Mouse (Mus musculus) cerebellum, adult 8-10 months (tissue): ENCODE data around the gene Ppp1r12b.

ENCODE experiments used
- DNase-seq: peaks from one replicate; pipeline ENCODE4 v3.0.0; 2022

Gene Ppp1r12b

DNA sequence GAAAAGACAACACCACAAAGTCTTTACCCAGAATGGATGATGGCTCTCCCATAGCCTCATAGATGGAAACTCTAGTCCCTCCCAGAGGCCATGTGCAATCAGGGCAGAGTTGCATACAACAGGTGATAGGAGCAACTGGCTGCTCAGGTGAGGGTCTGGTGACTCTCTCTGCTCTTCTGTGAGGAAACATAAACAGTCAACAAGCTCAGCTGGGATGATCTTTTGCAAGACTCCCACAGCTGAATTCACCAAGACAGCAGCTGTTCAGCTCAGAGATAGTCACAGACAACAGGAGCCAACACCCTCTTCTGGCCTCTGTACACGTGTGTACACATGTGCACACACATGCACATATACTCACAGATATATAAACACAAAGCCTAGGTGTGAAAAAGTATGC lies 17.5 kb downstream of the Ppp1r12b start:
- no peak for DNase-seq

DNA sequence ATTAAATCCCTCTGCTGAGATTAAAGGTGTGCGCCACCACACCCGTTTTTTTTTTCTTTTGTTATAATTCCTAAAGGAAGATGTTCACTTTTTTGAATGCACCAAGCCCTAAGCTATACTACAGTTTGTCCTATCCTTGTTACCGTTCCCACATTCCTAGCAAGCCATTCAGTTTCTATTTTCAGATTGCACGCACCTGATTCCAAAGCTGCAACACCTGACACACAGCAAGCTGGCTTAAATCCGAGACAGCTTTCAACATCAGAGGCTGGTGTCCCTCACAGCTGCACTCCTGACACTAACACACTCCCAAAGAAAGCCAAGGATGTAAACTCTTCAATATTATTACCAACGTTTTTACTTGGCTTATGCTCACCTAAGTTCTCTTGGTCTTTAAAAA lies 19.4 kb downstream of the Ppp1r12b start:
- no peak for DNase-seq

DNA sequence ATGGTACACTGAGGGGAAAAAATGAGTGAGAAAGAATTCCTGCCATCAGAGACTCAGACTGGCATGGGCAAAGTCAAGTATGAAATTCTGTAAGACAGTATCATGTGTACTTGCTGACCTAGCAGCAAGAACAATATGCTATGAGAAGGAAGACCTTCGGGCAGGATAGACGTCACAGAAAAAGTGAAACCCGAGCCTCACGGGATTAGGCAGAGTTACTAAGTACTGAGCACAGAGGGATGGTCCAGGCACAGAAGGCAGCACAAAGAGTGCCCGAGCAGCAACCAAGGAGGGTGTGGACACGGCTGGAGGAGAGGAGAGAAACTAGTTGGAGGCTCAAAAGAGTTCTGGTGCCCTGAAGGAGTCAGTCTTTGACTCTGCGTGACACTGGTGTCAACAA lies 23.3 kb downstream of the Ppp1r12b start:
- no peak for DNase-seq

DNA sequence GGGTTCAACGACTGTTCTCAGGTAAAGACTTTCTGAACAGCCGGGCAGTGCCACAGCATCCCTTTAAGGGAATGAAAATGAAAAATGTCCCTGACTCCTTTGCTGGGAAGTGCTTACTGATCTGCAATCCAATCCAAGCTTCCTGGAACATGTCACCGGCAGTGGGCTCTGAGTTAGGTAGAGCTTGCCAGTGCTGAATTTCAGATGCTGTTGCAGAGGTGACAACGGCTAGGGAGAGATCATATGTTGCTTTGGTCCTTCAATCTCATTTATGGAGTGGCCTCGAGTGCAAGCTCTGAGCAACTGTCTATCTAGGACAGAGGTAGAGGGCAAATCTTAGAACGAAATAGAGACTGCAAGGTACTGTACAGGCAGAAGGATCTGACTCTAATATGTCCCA lies 36.7 kb downstream of the Ppp1r12b start:
- no peak for DNase-seq

DNA sequence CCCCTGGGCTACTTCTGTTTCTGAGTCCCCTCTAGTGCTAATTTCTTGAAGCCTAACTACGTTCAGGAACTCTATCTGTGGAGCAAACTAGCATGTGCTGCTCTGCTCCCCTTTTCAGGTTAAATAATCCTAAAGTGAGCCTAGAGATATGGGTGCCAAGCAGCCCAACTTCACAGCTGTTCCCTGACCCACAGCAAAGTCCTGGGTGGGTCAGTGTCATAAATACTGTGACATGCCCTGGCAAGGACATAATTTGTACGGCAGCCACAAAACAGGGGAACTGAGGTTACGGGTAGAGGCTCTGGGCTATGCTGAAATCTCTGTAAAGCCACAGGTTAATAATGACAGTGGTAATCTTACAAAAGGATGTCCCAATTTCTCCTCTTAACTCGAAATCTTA lies 40.3 kb downstream of the Ppp1r12b start:
- DNase-seq, result no peak

DNA sequence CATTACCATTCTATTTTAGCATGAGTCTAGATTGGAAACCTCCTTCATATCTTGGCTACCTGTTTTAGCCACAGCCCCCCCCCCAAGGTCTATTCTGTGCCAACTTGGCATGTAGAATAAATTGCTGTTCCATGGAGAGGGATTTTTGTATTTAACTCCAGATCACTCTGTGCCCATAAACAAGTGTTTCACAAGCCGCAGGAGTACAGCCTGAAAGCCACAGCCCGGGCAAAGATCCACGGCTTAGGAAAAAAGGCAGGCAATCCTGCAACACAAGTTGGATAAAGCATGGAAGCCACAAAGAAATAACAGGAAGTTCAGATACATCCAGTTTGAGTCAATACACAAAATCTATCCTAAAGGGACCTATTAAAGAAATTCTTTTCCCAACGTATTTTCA lies 42.2 kb downstream of the Ppp1r12b start:
- DNase-seq, result peak; percentile 18

DNA sequence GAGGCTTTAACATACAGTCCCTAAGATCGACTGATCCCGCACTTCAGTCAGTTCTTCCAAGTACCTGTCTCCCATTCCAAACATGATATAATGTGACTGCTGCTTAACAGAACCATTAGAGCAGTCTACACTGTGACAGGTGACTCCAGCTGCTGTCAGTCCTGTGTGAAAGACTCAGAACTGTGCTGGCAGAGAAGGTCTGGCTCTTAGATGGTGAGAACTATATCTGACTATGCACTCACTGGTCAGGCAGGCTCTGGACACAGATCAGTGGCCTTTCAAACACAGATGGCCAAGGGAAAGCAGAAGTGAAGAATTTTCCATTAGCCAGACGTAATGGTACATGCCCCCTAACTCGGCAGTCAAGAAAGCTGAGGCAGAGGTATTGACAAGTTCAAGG lies 43.9 kb downstream of the Ppp1r12b start:
- DNase-seq, result no peak

DNA sequence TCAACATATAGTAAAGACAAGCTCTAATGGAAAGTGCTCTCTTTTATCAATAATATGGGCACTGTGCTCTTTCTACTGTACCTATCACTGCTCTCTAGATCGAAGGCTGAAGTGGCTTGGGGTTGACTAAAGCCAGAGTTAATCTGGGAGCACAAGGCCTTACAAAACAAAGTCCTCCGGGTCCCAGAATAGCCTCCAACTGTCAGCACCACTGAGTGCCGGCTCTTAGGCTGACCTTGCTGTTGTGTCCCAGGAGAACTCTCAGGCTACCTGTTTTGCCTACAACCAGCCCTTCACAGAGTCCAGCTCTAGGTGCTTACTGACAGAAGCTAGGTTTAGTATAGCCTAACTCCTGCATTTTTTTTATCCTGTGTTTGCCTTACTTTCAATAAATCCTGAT lies 45.7 kb downstream of the Ppp1r12b start:
- DNase-seq, result no peak

DNA sequence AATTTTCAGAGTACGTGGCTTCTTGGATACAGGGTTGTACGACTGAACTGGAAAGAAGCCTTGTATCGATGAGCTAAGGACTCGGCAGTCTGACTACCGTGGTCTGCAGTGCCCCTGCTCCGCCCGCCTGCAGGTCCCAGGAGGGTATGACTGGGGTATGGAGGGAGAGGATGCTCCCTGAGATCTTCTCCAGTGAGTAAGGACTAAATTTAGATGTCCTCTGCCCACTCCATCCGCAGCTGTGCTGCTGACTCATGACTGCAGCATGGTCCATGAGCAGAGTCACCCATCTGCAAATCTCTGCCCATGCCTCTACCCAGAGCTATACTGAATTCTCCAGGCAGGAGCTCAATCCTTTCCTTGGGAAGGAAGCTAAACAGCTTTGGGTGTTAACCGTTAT lies 46.3 kb downstream of the Ppp1r12b start:
- DNase-seq, result peak; percentile 23

DNA sequence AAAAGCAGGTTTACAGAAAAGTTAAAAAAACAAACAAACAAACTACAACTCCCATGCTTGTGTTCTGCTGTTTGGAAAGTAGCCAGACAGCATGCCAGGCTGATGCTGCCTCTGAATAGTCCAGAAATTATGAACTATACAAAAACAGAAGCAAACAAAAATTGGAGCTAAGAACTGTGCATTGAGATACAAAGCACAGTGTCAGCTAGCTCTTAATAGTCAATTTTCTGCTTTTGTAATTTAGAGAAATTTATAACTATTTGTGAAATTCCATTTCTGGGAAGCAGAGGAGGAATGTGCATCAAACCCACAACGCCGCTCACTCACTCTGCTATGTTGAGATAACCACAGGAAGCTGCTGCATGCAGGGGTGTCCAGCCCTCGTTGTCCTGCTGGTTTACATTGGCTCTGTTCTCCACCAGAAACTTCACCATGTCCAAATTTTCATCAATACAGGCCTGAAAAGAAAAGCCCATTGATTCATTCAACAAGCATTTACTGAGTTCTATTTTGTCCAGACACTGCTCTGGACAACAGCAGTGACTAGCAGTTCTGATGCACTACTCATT lies 53.6 kb downstream of the Ppp1r12b start:
- no peak for DNase-seq

DNA sequence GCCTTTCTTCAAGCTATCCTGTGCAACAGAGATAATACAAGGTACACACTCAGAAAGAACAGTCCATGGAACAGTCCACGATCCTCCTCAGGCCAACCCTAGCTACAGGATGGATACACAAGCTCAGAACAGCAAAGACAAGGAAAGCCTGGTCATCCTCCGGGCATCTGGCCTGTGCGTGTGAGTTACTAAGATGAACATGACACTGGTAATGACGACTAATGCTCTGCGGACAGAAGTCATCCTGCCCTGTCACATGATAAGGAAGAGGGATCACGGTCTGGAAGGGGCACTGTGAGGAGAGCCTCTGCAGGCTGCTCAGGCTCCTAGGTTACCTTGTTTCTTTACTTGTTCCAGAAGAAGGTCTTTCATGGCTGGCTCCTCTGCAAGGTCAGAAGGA lies 59.7 kb downstream of the Ppp1r12b start:
- DNase-seq, result no peak

DNA sequence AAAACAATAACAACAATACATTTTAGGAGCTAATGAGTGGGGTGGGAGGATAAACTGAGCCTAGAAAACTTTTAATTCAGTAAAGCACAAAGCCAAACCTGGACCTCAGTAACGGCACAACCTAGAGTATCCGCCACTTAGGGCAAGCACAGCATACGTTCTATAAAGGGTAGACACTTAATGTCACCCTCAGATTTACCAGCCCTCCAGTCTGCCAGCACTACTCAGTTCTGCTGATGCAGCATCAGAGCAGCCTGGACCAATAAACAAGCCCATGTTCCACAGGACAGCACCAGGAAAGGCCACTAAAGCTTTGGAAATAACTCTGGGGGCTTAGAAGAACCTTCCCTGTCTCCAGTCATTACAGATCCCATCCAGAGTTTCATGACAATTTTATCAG lies 60.9 kb downstream of the Ppp1r12b start:
- DNase-seq, result no peak

DNA sequence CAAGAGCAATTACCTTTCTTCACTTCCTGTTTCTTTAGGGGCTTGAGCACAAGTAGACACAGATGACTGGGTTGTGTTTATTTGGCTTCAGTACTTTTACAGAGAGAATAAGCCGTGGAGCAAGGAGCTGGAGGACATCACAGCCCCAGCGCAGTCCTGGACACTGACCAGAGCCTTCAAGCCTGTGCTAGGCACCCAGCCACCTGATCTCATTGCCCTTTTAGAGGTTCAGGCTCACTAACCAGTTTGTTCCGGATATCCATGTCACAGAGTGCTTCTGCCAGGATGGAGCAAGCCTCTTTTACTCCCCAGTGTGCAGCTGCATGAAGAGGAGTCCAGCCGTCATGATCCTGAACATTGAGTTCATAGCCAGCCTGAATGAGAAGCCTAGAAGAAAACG lies 63.8 kb downstream of the Ppp1r12b start:
- no peak for DNase-seq

DNA sequence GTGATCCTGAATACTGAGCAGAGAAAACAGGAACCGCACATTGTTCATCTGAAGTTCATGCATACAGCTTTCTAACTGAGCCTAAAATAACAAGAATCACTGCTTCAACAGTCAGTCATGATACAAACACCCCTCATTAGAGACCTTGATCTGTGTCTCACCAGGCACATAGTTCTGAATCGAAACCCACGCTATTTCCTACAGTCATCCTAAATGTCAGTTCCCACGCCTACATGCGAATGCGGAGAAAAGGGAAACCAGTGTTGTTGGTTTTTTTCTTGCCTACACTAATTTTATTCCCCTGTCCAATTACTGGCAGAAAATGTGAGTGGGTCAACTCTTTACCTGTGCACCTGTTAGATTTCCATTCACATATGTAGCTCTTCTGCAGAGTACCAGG lies 66.1 kb downstream of the Ppp1r12b start:
- no peak for DNase-seq

DNA sequence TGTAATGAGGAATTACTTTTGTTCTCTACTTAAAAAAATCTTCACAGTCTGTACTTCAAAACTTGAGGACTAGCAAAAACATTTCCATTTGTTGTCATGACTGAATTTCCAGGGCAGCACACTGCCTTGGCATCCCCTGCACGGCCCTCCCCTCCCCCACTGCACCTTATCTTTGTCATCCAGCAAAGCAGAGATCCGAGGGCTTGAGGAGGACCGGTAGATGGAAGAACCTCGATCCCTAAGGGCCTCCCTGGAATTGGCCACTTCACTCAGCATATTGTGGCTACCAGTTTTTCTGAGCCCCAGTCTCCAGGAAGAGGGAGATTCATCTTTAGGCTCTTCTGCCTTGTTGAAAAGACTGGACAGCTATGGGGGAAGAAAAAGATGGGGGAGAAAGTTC lies 79.9 kb downstream of the Ppp1r12b start:
- no peak for DNase-seq

DNA sequence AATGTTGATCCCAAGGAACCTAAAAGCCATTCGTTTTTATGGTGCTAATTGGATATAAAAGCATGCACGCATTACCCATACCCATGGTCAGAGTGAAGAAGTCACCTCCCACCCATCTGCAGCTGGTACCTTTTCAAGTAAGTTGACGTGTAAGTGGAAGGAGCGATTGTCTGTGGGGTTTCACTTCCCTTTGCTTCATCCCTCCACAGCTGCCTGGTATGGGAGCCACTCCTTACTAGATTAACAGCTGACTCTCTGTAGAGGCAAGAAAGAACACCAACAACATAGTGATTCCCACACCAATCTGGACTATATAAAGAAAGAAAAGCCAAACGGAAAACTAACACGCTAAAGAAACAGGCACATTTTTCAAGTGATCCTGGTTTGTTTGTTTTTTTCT lies 83.1 kb downstream of the Ppp1r12b start:
- no peak for DNase-seq

DNA sequence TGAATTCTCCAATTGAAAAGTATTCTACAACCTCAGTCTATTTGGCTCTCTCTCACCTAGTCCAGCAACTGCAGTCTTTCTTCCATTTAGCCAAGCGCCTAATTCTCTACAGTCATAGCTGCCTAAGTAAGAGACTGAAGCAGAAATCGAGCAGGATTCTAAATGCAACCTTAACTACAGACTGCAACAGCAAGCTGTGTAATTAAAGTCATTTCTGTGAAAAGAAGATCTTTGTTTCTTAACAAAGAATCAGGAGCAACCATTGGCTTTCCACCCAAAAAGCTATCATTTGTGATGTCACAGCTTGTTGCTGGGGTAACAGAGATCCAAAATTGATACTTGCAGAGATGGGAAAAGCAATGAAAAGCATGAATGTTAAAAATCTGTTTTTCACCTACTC lies 89.3 kb downstream of the Ppp1r12b start:
- no peak for DNase-seq

DNA sequence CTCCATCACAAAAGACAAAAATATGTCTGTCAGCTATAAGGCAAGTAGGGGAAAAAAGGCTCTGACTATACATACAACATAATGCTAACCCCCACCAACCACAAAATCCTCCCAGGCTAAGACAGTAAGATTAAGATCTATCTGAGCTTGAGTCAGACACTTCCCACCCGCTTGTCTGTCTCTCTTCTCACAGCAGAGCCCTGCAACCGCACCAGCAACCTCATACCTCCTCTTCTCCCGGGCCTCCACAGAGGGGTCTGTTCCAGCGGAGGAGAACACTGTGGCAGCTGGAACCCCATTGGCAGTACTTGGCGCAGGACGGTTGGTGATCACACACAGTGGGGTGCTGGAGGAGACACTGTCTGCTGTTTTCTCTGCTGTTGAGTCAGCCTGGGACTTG lies 90.2 kb downstream of the Ppp1r12b start:
- DNase-seq, result no peak

DNA sequence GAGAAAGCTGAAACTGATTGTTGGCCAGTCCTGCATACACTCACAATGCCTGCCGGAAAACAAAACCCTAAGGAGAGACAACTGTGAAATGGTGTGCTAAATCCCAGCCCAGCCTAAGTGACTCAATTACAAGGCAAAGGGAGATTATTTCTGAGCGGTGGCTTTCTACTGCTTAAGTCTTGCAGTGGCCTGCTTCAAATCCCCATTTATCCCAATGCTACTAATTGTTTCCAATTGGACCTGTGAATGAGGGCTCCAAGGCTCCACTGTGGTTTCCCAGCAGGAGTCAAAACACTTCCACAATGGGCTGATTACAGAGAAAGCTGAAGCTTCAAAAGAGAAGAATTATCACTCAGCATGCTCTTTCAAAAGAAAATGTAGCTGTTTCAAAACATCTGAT lies 95.2 kb downstream of the Ppp1r12b start:
- no peak for DNase-seq

DNA sequence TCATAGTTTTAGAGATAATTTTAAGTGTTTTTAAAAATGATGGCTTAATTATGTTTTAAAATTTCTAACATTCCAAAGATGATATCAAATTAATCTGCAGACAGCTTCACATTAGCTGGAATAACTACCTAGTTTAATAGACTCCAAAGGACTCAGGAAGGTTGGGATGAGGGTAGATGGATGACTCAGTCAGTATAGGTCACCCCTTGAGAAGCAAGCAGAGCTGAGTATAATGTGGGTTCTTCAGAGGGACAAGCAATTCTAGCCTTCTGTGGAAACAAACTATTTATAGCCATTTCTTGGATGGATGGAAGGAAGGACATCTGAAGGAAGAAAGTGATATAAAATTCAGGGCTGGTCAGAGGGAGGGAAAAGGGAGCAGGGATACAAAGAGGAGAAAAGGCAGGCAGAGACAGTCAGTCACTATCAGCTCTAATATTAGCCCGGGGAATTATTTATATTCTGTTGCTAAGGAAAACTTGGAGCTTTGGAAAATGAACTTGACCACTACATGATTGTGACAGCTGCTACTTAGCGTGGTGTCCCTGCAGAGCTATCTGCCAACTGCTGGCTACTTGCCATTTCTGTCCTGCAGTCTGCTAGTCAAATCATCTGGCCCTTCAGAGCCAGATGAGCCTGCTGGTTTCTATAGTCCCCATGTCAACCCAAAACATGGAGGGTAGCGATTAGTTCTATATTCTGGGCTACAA lies 97.2 kb downstream of the Ppp1r12b start:
- DNase-seq, result peak; percentile 53

DNA sequence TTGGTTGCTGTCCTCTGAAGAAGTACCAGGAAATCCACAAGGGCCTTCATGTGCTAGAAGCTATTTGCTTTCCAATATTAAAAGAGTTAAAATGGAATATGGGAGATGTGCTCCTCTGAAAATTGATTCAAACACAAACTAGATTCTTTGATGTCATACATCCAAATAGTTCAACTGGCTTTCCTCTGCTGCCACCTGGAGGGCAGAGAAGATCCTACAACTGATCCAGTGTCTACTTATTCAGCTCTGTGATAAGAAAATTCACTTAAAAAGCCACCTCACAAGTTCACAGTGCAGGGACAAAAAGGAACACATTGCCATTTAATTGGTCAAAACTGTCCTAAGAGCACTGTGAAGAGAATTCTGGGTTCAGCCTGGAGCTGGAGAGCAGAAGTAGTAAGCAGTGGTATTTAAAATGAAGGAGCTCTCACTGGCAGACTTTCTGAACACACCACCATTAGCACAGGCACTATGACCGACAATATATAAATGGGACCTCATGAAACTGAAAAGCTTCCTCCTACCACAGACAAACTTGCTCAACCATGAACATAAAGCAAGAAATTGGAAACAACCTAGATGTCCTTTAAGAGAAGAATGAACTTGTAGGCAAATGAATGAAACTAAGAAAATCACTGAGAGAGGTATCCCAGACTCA lies 101.3 kb downstream of the Ppp1r12b start:
- peak; percentile 86 for DNase-seq

DNA sequence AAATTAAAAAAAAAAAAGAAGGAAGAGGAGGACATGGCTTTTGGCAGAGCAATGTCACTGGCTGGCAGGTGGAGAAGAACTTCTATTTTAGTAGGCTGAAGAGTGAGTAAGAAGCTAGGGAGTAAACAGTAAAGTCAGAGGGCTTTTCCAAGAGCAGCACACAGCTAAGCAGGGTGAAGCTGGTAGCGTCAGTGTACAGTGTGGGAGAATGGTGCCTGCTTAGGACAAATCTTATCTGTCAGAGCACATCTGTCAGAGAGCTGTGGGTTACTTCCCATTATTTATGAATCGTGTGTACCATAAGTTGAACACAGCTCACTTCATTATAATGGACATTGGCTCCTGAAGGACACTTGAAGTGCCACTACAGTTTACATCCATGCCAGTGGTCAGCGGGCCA lies 102.9 kb downstream of the Ppp1r12b start:
- DNase-seq, result no peak

DNA sequence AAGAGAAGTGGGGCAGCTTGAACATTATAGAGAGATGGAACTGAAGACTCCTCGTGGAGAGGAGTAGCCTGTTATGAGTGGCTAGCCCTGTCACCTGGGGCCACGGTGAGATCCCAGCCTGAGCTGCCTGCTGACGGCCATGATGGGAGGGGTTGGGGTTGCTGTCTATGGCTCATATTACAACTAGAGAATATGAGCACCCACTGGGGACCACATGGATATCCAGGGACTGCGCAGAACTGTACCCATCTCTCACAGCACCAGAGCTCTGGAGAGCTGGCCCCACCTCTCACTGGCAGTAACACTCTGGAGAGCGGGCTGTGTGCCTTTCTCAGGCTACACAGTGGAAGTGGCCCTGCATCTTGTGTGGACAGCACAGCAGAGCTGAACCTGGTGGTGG lies 104.5 kb downstream of the Ppp1r12b start:
- no peak for DNase-seq

DNA sequence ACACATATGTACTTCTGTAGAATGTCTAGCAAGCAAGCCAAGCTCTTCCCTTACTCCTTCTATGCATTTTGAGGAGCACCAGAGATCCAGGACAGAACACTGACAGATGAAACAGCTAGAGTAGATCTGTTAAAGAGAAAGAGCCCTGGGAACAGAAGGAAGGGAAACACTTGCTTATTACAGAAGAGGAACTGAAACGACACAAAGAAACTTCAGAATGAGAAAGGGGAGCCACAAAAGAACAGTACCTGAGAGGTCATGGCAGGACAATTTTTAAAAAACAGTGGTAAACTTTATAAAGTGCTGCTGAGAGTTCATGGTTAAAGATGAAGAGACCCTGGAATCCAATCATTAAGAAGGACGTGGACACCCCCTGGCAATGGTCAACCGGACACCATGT lies 105.4 kb downstream of the Ppp1r12b start:
- no peak for DNase-seq

DNA sequence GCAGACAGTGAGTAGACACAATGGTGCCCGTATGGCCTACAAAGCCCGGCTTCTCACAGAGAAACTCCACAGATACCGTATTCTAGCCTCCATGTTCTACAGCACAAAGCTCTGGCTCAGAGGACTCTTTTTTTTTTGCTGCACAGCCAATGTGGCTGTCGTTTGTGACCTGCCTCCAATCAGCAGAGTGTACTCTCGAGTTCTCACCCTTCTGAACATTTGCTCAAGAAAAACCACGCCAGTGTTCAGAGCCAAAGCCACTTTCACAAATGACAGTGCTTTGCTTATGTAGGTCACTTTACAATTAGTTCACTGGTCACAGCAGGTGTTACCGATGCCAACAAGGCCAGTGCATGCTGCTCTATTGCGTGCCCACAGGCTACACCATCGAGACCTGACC lies 107.9 kb downstream of the Ppp1r12b start:
- DNase-seq, result peak; percentile 84
